Comparison of ENCODE assay signal across 19 mouse cellular contexts in the genomic region with DNA sequence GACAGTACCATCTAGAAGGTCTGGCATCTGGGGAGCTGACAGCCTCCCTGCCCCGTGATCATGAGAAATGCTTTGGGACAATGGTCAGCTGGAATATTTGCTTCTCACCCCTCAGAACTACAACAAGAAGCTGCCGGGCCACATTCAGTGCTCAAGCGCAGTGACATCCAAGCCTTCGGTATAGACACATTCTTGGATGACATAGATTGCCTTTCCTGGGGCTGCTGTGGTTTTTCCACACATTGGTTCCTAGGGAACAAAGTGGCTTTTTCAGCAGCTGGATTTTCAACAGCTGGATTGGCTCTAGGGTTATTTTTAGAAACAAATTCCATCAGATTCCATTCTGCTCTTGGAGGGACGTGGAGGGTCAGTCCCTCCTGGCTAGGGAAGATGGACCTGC. TPM values are rescaled to one million over a fixed set of nuclear protein-coding genes. Genes with fewer than 3 reads are reported as not detected.
DNase-seq lines count a peak whose midpoint lies in the region; ATAC-seq lines count a peak whose summit lies in the region.
"Had no signal": no experiment of that assay in that cellular context is flagged by ENCODE, and none has a peak within 500 bp of the region (broad histone marks: within the 10 kb centered on the region; RNA-seq: fewer than 3 reads in every experiment).

No protein-coding gene starts in this region.

- no peak overlapping the region for H3K9ac ChIP-seq in heart, embryonic 15.5 days
- H3K9ac ChIP-seq in lung, embryonic 16.5 days (ENCODE audit: low read length) = no peak overlapping the region
- H3K9ac ChIP-seq in embryonic facial prominence, embryonic 13.5 days = no peak overlapping the region
- H3K9ac ChIP-seq in limb, embryonic 15.5 days = no peak overlapping the region
- H3K9ac ChIP-seq: forebrain, embryonic 13.5 days; limb, embryonic 13.5 days; liver, postnatal 0 days had no signal

- H3K36me3 ChIP-seq in heart, embryonic 15.5 days = no peaks in the 10 kb centered on the region
- no peaks in the 10 kb centered on the region for H3K36me3 ChIP-seq in lung, embryonic 16.5 days (ENCODE audit: control insufficient read depth, insufficient read depth, low read length)
- H3K36me3 ChIP-seq in embryonic facial prominence, embryonic 13.5 days = no peaks in the 10 kb centered on the region
- H3K36me3 ChIP-seq in limb, embryonic 15.5 days = no peaks in the 10 kb centered on the region
- H3K36me3 ChIP-seq: limb, embryonic 13.5 days had no signal

- H3K4me3 ChIP-seq in heart, embryonic 15.5 days = no peak overlapping the region
- H3K4me3 ChIP-seq in lung, embryonic 16.5 days (ENCODE audit: low read length) = no peak overlapping the region
- no peak overlapping the region for H3K4me3 ChIP-seq in embryonic facial prominence, embryonic 13.5 days
- H3K4me3 ChIP-seq in limb, embryonic 15.5 days = no peak overlapping the region
- H3K4me3 ChIP-seq: forebrain, embryonic 13.5 days; limb, embryonic 13.5 days had no signal

- 0 out of 2 replicates have a peak overlapping the region, but pooled peaks have one; percentile 17 for H3K27ac ChIP-seq in heart, embryonic 15.5 days
- H3K27ac ChIP-seq in lung, embryonic 16.5 days (ENCODE audit: low read length) = no peak overlapping the region
- H3K27ac ChIP-seq in embryonic facial prominence, embryonic 13.5 days = peak overlapping the region; percentile 16; the same call in 1 of the 2 replicates
- H3K27ac ChIP-seq in limb, embryonic 15.5 days = peak overlapping the region; percentile 17; the same call in 1 of the 2 replicates
- H3K27ac ChIP-seq: forebrain, embryonic 13.5 days; limb, embryonic 13.5 days had no signal

- ATAC-seq in heart, embryonic 15.5 days (replicated peaks; ENCODE audit: insufficient number of reproducible peaks, insufficient read depth, low FRiP score, low read depth) = no peak
- peak; percentile 76 for ATAC-seq in lung, embryonic 16.5 days (ENCODE audit: low read depth)
- no peak for ATAC-seq in embryonic facial prominence, embryonic 13.5 days (ENCODE audit: insufficient number of reproducible peaks, insufficient read depth, low FRiP score, low TSS enrichment, low read depth)
- ATAC-seq in limb, embryonic 15.5 days (ENCODE audit: insufficient number of reproducible peaks, low FRiP score, low TSS enrichment, low read depth) = no peak
- ATAC-seq: forebrain, embryonic 13.5 days; hindbrain, embryonic 16.5 days; liver, postnatal 0 days had no signal

- DNase-seq in heart, postnatal 4 days = no peak
- DNase-seq in lung, postnatal 14 days = no peak
- no peak for DNase-seq in thymus, postnatal 0 days (ENCODE audit: low spot score)
- DNase-seq: cerebellum, adult 18-20 months; cerebellum, postnatal 25 days; embryo, embryonic 11 days; kidney, adult 9 months; kidney, postnatal 4 days; liver, postnatal 0 days; right cerebral cortex, postnatal 14 days; spleen, adult 18-20 months; thymus, postnatal 14 days had no signal

- no peaks in the 10 kb centered on the region for H3K9me3 ChIP-seq in heart, embryonic 15.5 days (replicated peaks)
- H3K9me3 ChIP-seq in lung, embryonic 16.5 days (ENCODE audit: control insufficient read depth, low read length) = no peaks in the 10 kb centered on the region
- no peaks in the 10 kb centered on the region for H3K9me3 ChIP-seq in embryonic facial prominence, embryonic 13.5 days
- no peaks in the 10 kb centered on the region for H3K9me3 ChIP-seq in limb, embryonic 15.5 days
- H3K9me3 ChIP-seq: forebrain, embryonic 13.5 days; limb, embryonic 13.5 days had no signal

- 40% methylated on average over 5 of the region's 5 CpGs for WGBS in heart, embryonic 15.5 days
- 38% methylated on average over 5 of the region's 5 CpGs for WGBS in lung, embryonic 16.5 days
- 43% methylated on average over 5 of the region's 5 CpGs for WGBS in embryonic facial prominence, embryonic 13.5 days
- WGBS in limb, embryonic 15.5 days = 52% methylated on average over 5 of the region's 5 CpGs

- no peak overlapping the region for H3K4me2 ChIP-seq in heart, embryonic 15.5 days
- H3K4me2 ChIP-seq in lung, embryonic 16.5 days (ENCODE audit: low read depth, low read length) = no peak overlapping the region
- no peak overlapping the region for H3K4me2 ChIP-seq in embryonic facial prominence, embryonic 13.5 days
- H3K4me2 ChIP-seq in limb, embryonic 15.5 days = no peak overlapping the region
- H3K4me2 ChIP-seq: forebrain, embryonic 13.5 days; limb, embryonic 13.5 days had no signal

- H3K27me3 ChIP-seq in heart, embryonic 15.5 days = no peaks in the 10 kb centered on the region
- no peaks in the 10 kb centered on the region for H3K27me3 ChIP-seq in lung, embryonic 16.5 days (ENCODE audit: control insufficient read depth, insufficient read depth, low read depth, low read length)
- no peaks in the 10 kb centered on the region for H3K27me3 ChIP-seq in embryonic facial prominence, embryonic 13.5 days
- no peaks in the 10 kb centered on the region for H3K27me3 ChIP-seq in limb, embryonic 15.5 days
- H3K27me3 ChIP-seq: limb, embryonic 13.5 days had no signal

- H3K4me1 ChIP-seq in heart, embryonic 15.5 days (replicated peaks) = peaks cover 36% of the 10 kb centered on the region
- H3K4me1 ChIP-seq in lung, embryonic 16.5 days (replicated peaks; ENCODE audit: control insufficient read depth, insufficient read depth, low read length) = peaks cover 9% of the 10 kb centered on the region; the same call in 1 of the 2 replicates
- H3K4me1 ChIP-seq in embryonic facial prominence, embryonic 13.5 days = peaks cover 41% of the 10 kb centered on the region
- H3K4me1 ChIP-seq in limb, embryonic 15.5 days = peaks cover 28% of the 10 kb centered on the region

RNA-seq across cellular contexts. Expression of a gene that starts 39.6 kb away (rescaled TPM):
- 11.2 and 13.6 TPM in 2 replicates for polyA plus RNA-seq in heart, embryonic 15.5 days (2015; fragmentation: Nextera tagmentation; extraction: Ambion mirVana)
- 10 to 100 TPM; 32.4 to 37.4 TPM for total RNA-seq in heart, postnatal 4 days (2021)
- polyA plus RNA-seq in lung, embryonic 16.5 days (2015; fragmentation: Nextera tagmentation; extraction: Ambion mirVana) = 7.7 and 9.0 TPM in 2 replicates
- polyA plus RNA-seq in embryonic facial prominence, embryonic 13.5 days (2015; fragmentation: Nextera tagmentation; extraction: Ambion mirVana) = 25.3 and 26.1 TPM in 2 replicates
- 22.4 and 23.9 TPM in 2 replicates for polyA plus RNA-seq in limb, embryonic 15.5 days (2015; fragmentation: Nextera tagmentation; extraction: Ambion mirVana)
- 3.1 and 3.5 TPM in 2 replicates for polyA plus RNA-seq in thymus, postnatal 0 days (2015; fragmentation: Nextera tagmentation; extraction: Ambion mirVana)
